Mouse (Mus musculus) testis, postnatal 10 days (tissue): Measurements from ENCODE around the gene Them4.
A peak's percentile ranks its signal among the peaks of the same experiment; 100 is the strongest.
"Not testable (repeated sequence)": the region's sequence is repeated elsewhere in the genome, so short reads cannot be mapped to it uniquely, and the experiment has no call there.

Experiments
- DNase-seq: peaks from one replicate; pipeline ENCODE4 v3.0.0; 2021; ENCODE audit warnings: low spot score

The Them4 gene

GRCm38 (mm10) chr3:94309633-94310363, at the start of gene Them4:
Them4 (plus strand) TSS chr3:94310089.
- DNase-seq = peak; percentile 93

- DNase-seq = no peak
Observed at GRCm38 (mm10) chr3:94260598-94260997, 49.3 kb upstream of the Them4 start.

DNA sequence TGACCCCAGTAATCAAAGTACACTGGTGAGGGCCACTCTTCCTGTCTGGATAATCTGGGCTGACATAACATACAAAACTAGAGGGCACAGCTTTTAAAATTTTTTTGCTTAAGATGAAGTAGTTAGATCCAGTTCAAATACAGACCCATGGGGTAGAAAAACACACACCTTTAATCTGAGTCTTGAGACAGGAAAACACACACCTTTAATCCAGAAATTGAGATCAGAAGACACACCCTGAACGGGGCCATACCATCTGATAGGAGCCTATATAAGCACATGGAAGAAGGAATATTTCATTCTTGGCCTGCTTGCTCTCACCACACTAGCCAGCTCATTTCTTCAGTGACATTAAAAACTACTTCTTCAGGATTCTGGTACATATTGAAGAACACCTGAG, 46.2 kb upstream of the Them4 start, which contains the start of gene Gm4778:
TSS of gene Gm4778 (plus strand) at position 301 of the 400 bp plus-strand sequence.
- not testable (repeated sequence) for DNase-seq

DNA sequence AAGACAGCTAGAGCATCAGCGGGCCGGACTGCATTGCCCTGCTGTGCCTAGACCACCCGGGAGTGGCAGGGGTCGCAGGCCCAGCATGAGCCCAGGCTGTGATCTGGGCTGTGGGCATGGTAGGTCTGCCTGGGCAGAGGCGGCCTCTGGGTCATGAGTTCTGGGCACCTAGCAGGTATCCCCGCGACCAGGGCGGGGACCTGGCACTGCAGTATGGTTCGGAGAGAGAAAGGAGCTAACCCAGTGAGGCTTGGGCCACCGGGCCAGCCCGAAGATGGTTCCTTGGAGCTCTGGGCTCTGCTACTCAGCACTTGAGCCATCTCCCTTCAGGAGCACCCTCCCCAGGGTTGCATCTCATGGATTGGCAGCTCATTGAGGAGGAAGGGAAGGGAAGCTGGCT, 33.9 kb upstream of the Them4 start:
- DNase-seq = no peak

DNA sequence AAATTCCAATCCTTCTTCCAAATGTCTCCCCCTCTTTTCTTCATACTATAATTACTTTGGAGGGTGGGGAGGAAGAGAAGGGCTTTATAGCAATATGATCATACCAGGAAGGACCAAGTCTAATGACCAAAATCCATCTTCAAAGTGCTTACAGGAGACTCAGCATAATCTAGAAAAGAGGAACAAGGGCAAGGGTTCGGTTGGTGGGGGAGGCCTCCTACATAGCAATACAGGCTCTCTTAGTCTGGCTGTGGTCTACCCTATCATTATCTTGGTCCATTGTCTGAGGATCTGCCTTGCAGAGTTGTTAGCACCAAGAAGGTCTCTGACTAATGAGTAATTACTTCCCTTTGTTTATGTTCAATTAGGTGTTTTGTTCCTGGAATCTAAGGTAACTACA, 4.4 kb upstream of the Them4 start:
- no peak for DNase-seq

DNA sequence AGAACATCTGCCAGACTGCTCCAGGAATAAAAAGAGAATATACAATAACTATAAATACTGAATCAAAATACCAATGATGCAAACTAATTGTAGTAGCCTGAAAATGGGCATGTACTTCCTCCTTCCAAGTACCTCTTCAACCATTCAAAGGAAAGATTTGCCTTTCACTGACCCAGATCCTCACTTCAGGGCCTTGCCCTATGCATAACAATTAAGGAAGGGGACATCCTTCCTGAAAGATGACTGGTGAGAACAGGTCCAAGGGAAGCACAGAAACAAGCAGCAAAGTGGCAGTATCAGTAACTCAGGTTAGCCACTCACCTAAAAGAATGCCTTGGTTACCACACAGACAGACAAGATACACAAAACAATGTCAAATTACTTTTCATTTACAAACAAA, 2.9 kb upstream of the Them4 start:
- DNase-seq = no peak

DNA sequence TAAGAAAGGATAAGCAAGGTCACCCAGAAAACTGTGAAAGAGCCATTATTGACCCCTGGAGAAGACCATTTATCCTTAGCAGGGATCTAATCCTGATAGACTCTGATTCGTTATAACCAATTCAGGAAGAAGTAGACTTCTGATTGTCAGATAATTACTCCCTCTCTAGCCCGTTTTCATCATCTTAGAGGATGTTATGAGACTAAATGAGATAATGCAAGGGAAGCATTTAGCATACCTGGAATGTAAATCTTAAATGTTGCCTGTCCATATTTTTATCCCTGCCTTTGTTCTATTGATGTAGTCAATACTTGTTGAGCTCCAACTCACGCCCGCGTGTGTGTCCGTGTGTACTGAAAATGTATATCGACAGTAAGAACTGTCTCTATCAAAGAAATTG, 602 bp downstream of the Them4 start:
- DNase-seq = no peak

DNA sequence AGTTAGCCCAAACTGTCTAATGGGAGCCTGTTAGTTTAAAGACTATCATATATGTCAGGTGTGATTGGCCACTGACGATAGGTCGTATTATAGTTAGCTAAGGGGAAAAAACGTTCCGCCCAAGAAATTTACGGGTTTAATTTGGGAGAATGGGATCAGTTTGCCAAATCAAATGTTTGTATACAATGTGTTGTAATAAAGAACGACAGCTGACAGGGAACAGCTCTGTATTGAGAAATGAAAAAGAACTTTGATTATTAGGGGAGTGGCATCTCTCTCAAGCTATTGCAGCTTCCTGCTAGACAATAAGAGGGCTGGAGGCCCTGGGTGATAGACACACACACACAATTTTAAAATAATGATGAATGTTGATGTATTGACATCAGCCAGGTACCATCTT, 1.0 kb downstream of the Them4 start:
- no peak for DNase-seq

DNA sequence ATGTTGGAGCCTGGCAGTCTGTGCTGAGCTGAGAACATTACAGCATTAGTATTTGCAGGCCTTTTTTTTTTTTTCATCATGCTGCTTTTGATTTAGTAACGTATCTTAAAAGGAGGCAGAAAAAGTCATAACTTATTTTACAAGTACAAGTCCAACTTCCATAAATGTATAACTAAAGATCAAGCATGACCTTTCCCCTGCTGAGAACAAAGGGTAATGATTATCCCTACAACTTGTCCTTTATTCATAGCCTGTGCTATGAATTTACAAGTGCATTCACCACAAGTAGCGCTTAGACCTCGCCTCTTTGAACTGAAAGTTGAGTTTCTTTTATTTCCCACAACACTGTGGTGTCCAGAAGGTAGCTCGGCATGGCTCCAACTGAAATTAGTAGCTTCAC, 1.5 kb downstream of the Them4 start:
- DNase-seq = no peak

DNA sequence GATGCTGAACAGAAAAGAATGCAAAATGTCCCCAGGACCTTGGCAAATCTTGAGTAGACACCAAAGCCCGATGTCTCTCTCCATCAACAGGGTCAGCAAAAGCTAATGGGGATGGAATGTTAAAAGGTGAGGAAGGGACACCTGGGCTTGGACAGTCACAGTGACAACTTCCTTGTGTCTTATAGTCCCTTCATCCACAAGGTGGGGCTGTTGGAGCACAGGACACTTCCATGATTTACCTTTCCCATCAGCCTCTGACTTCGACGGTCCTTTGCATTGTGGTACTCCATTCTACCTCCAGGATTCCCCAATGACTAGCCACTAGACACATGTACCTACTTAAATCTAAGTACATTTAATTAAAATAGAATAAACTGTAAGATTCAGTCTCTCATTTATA, 18.8 kb downstream of the Them4 start:
- DNase-seq = no peak

DNA sequence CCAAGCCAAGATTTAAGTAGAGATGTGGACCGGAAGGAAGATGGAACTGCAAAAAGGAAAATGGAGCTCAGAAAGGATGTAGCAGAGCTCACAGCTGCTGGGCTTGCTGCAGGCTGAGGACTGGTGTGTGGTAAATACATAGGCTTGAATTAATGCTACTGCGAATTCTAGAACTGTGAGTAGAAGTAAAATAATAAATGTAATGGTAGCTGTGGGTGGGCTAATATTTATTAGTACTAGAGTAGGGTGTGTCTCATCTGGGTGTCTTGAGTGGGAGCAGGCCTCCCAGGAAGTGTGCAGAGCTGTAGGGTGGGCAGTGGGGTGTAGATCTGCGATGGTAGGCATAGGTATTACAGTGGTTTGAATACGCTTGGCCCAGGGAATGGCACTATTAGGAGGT, 24.6 kb downstream of the Them4 start:
- no peak for DNase-seq

- no peak for DNase-seq
Observed at GRCm38 (mm10) chr3:94338522-94338921, 28.6 kb downstream of the Them4 start.

DNA sequence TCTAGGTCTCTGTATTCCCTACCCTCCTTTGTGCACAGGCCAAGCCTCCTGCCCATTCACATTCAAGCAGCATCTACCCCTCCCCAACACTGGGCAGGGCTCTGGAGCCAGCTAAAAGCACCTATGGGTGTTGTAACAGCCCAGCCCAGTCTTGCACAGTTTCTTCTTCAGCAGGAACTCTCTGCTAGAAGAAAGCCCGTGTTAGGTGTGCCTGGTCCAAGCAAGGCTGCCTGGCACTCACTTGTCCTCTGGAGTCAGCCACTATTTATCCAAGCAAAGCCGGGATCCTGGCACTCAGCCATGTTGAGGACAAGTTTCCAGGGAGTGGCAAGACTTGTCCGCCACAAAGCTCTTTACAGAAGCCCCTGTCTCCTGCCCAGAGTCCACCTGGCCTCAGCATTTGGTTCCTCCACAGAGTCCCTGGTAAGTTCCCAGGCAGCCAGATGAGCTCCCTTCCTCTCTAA, 32.1 kb downstream of the Them4 start, which contains the start of gene Them5:
TSS of gene Them5 (plus strand) at position 141 of the 464 bp plus-strand sequence.
- peak; percentile 51 for DNase-seq

GRCm38 (mm10) chr3:94342552-94342951, 32.7 kb downstream of the Them4 start:
- DNase-seq = no peak

DNA sequence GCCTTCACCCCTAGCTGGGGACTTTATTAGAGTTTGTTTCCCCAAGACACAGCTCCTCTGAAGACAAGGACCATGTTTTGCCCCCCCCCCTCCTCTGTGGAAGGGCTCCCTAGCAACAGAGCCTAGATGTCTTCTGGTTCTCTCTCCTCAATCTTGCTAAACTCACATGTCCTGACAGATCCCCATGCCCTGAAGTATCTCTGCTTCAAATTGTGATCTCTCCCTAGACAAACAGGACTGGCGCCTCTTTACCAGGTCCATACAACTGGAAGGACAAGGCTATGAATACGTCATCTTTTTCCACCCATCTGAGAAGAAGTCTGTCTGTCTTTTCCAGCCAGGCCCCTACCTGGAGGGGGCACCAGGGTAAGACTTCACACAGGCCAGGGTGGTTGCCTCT, 34.3 kb downstream of the Them4 start:
- DNase-seq = no peak

DNA sequence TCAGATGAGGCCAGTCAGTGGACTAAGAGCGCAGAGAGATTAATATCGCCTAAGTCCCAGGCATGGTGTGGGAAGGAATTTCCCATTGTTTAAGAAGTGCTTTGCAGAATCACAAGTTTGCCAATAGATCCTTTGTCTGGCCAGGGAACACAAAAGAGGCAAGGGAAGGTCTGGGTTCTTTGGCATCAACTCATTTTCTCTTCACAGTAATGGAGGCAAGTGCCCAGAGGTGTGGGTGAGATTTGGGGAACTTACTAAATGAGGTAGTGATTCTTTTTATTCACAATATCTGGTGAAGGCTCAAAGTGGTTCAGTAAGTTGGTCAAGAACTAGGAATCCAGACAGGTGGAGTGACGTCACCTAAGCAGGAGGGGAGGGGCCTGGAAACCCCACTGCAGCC, 35.0 kb downstream of the Them4 start:
- DNase-seq = no peak

GRCm38 (mm10) chr3:94348146-94348545, 38.3 kb downstream of the Them4 start:
- no peak for DNase-seq

- no peak for DNase-seq
Observed at GRCm38 (mm10) chr3:94360812-94361211, 50.9 kb downstream of the Them4 start.

DNA sequence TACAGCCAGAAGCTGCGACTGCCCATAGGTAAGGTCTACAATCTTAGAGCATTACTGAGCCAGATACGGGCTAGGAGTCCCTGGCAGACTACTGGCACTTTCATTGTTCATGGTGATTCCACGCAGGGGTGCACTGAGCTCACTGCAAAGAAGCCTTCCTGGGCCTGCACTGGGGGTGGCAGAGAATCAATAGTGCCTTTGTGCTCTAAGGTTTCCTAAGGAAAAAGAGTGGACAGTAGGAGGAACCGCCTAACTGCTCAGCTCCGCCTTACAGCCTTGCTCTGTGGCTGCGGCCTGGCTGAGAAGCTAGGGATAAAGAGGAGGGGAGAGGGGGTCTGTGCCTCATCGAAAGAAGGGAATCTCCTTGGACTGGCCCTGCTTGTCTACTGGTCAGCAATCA, 52.2 kb downstream of the Them4 start, which contains the start of gene C2cd4d:
TSS of gene C2cd4d (plus strand) at position 301 of the 400 bp plus-strand sequence.
- DNase-seq = no peak

DNA sequence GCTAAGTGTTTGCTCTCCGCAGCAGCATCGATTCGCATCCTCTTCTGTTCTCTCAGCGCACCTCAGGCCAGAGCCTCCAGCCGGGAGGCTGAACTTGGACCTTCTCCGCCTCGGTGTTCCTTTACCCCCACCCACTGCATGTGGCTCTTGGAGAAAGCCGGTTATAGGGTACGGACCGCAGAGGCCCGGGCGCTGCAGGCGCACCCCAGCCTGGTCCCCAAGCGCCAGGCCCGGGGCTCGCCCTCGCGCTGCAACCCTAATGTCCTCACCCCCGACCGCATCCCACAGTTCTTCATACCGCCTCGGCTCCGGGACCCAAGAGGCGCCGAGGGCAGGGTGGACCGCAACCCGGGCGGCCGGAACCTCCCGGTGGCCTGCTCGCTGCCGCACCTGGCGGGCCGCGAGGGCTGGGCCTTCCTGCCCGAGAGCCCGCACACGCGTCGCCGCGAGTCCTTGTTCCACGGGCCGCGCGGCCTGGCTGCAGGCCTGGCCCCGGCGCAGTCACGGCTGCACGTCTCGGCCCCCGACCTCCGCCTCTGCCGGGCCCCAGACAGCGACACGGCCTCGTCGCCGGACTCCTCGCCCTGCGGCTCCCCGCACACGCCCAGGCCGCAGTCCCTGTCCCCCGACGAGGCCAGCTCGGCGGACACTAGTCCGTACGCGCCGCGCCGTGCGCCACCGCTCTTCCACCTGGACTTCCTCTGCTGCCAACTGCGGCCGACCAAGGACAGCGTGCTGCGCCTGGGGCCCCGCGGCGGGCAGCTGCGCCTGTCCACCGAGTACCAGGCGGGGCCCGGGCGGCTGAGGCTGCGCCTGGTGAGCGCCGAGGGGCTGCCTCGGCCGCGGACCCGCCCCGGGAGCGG, 53.6 kb downstream of the Them4 start:
- peak; percentile 70 for DNase-seq

- DNase-seq = no peak
Observed at GRCm38 (mm10) chr3:94364154-94364526, 54.3 kb downstream of the Them4 start.

- DNase-seq = peak; percentile 78
Observed at GRCm38 (mm10) chr3:94366761-94367160, 56.9 kb downstream of the Them4 start.

DNA sequence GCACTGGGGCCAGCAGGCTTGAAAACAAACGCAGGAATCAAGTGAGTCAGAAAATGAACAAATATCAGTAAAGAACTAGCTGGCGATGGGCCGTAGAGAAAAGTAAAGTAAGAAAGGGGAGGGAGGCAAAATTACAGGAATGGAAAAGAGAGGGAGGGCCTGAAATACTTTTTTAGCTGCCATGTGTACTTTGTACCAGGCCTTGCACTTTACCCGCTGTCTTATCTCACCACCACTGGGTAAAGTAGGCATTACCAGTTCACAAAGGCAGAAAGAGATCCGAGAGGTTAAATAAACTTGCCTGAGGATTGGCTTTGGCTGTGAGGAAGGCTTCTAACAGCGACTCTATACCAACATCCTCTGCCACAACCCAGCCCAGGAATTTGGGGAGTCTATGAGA, 57.6 kb downstream of the Them4 start:
- no peak for DNase-seq
